Mouse (Mus musculus) midbrain, embryonic 13.5 days (tissue): ENCODE measurements at regions not wholly inside any gene's neighbourhood (a gene's known extent, or its start where the extent isn't known, plus 50 kb on each side); places are given as distances from the start of the nearest gene placed in this dataset.

Experiments
- ATAC-seq: fragments of 200-750 bp; cut with Nextera tagmentation; 2 replicates; pipeline ENCODE4 v1.8.0; 2017; ENCODE audit warnings: mild to moderate bottlenecking, moderate TSS enrichment, moderate library complexity
- H3K27ac ChIP-seq: fragments of 300-500 bp; sonication (generic); 2 replicates; pipeline ENCODE4 v1.5.1; 2015; ENCODE audit warnings: inconsistent platforms, mild to moderate bottlenecking, moderate library complexity
- H3K27me3 ChIP-seq: fragments of 300-500 bp; sonication (generic); 2 replicates; pipeline ENCODE4 v1.6.1; 2015; ENCODE audit warnings: mild to moderate bottlenecking, inconsistent platforms
- H3K36me3 ChIP-seq: fragments of 300-500 bp; sonication (generic); 2 replicates; pipeline ENCODE4 v1.6.1; 2015; ENCODE audit warnings: mild to moderate bottlenecking, inconsistent platforms
- H3K4me1 ChIP-seq: fragments of 300-500 bp; sonication (generic); replicated peaks from 2 replicates; pipeline ENCODE4 v1.6.1; 2015; ENCODE audit warnings: inconsistent platforms
- H3K4me2 ChIP-seq: fragments of 300-500 bp; sonication (generic); replicated peaks from 2 replicates; pipeline ENCODE4 v1.6.1; 2015; ENCODE audit warnings: moderate library complexity, mild to moderate bottlenecking, inconsistent platforms
- H3K4me3 ChIP-seq: fragments of 300-500 bp; sonication (generic); replicated peaks from 2 replicates; pipeline ENCODE4 v1.5.1; 2015; ENCODE audit warnings: mild to moderate bottlenecking, inconsistent platforms
- H3K9ac ChIP-seq: fragments of 300-500 bp; sonication (generic); replicated peaks from 2 replicates; pipeline ENCODE4 v1.6.1; 2015; ENCODE audit warnings: mild to moderate bottlenecking, inconsistent platforms
- H3K9me3 ChIP-seq: fragments of 300-500 bp; sonication (generic); 2 replicates; pipeline ENCODE4 v1.6.1; 2016; ENCODE audit warnings: mild to moderate bottlenecking, inconsistent platforms
- WGBS: fragments of 180-500 bp; shearing (Covaris S2); methylation state at CpG from one replicate; pipeline ENCODE4 v1.1.7; 2015; 5-methylcytosine and 5-hydroxymethylcytosine counted together

DNA sequence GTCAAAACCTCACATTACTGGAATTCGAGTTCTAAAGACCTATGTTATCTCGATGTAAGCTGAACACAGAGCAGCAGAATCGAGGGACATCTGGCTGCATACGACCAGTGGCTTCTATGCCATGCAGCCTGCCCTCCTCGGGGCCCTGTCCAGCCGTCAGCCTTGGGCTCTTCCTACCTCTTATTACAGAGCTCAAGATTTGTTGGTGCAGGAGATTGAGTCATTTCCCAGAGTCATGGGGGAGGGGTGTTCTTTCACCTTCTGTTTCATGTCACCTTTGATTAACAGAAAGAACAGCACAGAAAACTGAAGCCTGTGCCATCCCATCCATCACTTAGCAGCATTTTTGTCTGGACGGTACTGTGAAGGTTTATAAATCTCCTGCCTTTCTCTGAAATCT, 52.1 kb downstream of the Sst start:
- 66% methylated on average over 7 of the region's 7 CpGs for WGBS

DNA sequence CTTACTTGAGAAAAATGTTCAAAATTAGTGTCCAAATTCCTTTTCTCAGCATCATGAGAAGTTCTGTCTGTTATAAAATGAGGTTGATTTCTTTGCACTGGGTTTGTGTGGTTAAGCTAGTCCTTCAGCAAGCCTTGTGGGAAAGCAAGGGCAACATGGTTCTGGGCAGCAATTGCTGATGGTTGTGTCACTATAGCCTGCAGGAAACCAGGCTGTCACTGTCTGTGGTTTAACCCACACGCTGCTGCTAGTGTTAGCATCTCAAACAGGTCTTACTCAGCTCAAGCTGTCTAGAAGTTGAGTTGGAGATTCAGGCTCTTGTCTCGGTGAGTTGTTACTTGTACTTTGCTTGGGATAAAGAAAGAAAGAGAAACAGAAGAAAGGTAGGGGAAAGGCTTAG, 52.6 kb downstream of the Sst start:
- Histone ChIP-seq H3K9me3 (no peaks in the 10 kb centered on the region), H3K27ac (no peak overlapping the region; the same call in 1 of the 2 replicates), H3K36me3 (no peaks in the 10 kb centered on the region), H3K4me2 (no peak overlapping the region), H3K27me3 (no peaks in the 10 kb centered on the region), H3K9ac (no peak overlapping the region), H3K4me1 (0 out of 2 replicates have a peak, but pooled peaks cover 4% of the 10 kb centered on the region), H3K4me3 (no peak overlapping the region)
- no peak for ATAC-seq
- WGBS, result 68% methylated on average over 2 of the region's 2 CpGs

More for the DNA sequence above, 52.1 kb downstream of the Sst start:
- Histone ChIP-seq H3K4me3 (no peak overlapping the region), H3K36me3 (no peaks in the 10 kb centered on the region), H3K9me3 (no peaks in the 10 kb centered on the region), H3K27ac (no peak overlapping the region; the same call in 1 of the 2 replicates), H3K4me1 (0 out of 2 replicates have a peak, but pooled peaks cover 4% of the 10 kb centered on the region), H3K27me3 (no peaks in the 10 kb centered on the region), H3K4me2 (no peak overlapping the region), H3K9ac (no peak overlapping the region)
- ATAC-seq, result no peak

DNA sequence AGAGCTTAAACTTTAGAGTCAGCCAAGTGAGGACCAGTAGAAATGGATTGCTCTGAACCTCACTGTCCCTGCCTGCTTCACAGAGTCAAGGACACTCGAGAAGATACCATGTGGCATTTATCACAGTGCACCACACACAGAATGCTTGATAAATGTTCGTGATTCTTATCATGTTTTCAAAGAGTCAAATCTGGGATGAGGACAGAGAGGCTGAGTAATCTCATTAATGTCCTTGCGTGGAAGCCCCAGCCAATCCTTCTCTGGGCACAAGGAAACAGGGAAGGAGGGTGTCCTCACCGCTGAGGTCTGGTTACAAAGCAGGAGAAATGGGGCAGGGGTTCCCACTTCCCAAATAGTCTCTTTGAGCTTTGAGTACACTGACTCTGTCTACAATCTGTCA, 55.8 kb downstream of the Sst start:
- H3K4me3 ChIP-seq, result no peak overlapping the region
- no peaks in the 10 kb centered on the region for H3K36me3 ChIP-seq
- H3K9ac ChIP-seq, result no peak overlapping the region
- H3K27ac ChIP-seq, result no peak overlapping the region
- peaks cover 8% of the 10 kb centered on the region; the same call in 1 of the 2 replicates for H3K4me1 ChIP-seq
- H3K4me2 ChIP-seq, result no peak overlapping the region
- no peaks in the 10 kb centered on the region for H3K9me3 ChIP-seq
- WGBS, result 72% methylated on average over 4 of the region's 4 CpGs
- ATAC-seq, result no peak
- H3K27me3 ChIP-seq, result no peaks in the 10 kb centered on the region

DNA sequence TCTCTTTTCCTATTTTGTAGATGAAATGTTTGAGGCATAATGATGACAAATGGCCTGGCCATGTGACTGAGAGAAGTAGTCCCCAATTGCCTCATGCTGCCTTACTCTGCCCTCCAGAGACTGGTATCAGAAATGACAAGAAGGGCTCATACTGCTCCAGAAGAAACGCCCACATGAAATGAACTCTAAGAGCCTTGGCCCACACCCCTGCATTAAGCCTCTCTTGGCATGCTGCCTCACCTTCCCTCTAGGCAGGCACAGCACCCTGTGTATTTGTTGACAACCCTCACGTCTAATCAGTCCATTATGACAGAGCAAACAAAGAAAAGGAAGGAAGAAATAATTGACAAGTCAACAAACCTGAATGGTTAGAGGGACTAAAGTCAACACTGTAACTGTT, 57.2 kb downstream of the Sst start:
- Histone ChIP-seq H3K9ac (no peak overlapping the region), H3K4me3 (no peak overlapping the region), H3K27ac (no peak overlapping the region), H3K4me2 (no peak overlapping the region), H3K9me3 (no peaks in the 10 kb centered on the region; the same call in 1 of the 2 replicates), H3K36me3 (no peaks in the 10 kb centered on the region), H3K4me1 (peaks cover 8% of the 10 kb centered on the region; the same call in 1 of the 2 replicates), H3K27me3 (no peaks in the 10 kb centered on the region)
- ATAC-seq, result 0 out of 2 replicates have a peak, but pooled peaks have one; percentile 30
- 69% methylated on average over 2 of the region's 2 CpGs for WGBS

DNA sequence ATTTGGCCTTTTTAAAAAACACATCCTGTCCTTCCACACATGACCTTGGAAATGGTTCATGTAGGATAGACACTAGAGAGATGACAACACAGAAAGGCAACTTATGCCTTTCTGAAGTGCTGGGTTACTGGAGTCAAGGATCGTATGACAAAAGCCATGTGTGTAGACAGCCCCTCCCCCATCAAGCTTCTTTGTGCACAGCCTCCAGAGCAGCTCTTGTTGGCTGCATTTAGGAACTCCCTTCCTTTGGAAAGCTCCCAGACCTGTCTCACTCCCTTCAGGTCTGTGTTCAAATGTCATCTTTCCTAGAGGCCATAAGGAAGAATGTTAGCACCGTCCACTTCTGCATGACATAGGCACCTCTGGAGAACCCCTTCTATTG, 57.7 kb downstream of the Sst start:
- ATAC-seq, result no peak
- H3K9ac ChIP-seq, result no peak overlapping the region
- no peak overlapping the region for H3K4me2 ChIP-seq
- no peak overlapping the region for H3K4me3 ChIP-seq
- peaks cover 4% of the 10 kb centered on the region; the same call in 1 of the 2 replicates for H3K4me1 ChIP-seq
- H3K9me3 ChIP-seq, result no peaks in the 10 kb centered on the region; the same call in 1 of the 2 replicates
- no peaks in the 10 kb centered on the region for H3K27me3 ChIP-seq
- WGBS, result 61% methylated on average over 2 of the region's 2 CpGs
- no peak overlapping the region for H3K27ac ChIP-seq
- H3K36me3 ChIP-seq, result no peaks in the 10 kb centered on the region

DNA sequence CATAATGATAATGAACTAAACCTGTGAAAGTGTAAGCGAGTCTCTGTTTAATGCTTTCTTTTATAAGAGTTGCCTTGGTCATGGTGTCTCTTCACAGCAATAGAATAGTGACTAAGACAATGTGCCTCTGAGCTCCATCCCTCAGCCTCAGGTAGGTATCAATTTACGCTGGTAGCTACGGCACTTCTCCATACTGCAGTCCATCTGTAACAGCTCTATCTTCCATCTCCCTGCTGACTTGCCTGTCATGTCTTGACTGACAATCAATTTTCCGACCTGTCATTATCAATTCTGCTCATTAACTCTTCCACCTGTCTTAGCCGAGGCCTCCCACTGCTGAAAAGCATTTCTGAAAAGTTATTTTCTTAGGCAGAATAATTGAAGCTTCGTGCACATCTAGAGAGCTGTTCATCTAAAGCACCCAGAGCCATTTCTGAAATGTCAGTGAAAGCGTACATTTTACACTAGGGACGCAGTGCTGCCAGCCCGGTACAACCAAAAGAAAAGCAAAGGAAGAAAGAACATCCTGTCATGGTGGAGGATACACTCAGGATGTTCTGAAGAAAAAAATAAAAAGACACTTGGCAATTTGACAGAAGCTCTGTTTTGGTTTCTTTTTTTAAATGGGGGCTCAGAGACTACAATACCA, 58.2 kb downstream of the Sst start:
- 0 out of 2 replicates have a peak, but pooled peaks have one; percentile 37 for ATAC-seq
- Histone ChIP-seq H3K4me3 (no peak overlapping the region), H3K9ac (no peak overlapping the region), H3K4me1 (peaks cover 4% of the 10 kb centered on the region; the same call in 1 of the 2 replicates), H3K36me3 (no peaks in the 10 kb centered on the region), H3K27ac (no peak overlapping the region), H3K27me3 (no peaks in the 10 kb centered on the region), H3K4me2 (no peak overlapping the region), H3K9me3 (no peaks in the 10 kb centered on the region; the same call in 1 of the 2 replicates)
- WGBS, result 67% methylated on average over 9 of the region's 9 CpGs

DNA sequence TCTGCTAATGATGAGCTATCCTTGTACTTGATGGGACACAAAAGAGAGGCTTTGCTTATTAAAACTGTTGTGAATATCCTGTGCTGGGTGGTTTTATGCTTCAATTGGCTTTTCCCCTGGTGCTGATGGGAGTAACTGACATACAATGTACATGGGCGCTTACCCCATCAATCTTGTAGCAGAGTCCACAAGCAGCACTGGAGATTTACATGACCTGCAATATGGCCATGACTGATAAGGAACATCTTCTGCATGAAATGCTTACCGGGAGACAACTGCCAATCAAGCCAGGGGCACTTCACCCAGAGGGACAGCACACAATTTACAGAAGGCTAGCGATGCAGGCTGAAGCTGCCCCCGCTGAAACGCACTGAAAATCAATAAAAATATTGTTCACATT, 65.1 kb downstream of the Sst start:
- Histone ChIP-seq H3K9me3 (no peaks in the 10 kb centered on the region; the same call in 1 of the 2 replicates), H3K4me1 (peaks cover 16% of the 10 kb centered on the region; the same call in 1 of the 2 replicates), H3K27me3 (no peaks in the 10 kb centered on the region), H3K4me2 (no peak overlapping the region), H3K36me3 (no peaks in the 10 kb centered on the region), H3K9ac (no peak overlapping the region), H3K4me3 (no peak overlapping the region), H3K27ac (no peak overlapping the region)
- ATAC-seq, result peak; percentile 91
- WGBS, result 70% methylated on average over 5 of the region's 5 CpGs

DNA sequence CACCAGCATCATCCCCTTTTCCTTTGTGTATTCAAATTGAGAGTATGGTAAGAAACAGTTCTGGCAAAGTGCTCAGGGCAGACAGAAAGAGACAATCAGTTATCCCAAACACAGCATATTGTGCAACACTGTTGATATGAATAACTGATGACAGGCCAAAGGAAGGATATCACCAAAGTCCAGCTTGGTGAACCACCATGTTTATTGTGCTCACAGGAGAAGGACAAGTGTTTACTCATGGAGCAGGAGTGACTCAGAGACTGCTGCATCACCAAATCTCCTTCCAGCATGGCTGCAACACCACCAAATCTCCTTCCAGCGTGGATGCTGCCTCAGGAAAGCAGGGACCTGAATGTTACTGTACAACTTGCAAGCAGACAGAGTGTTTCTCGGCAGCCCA, 105.5 kb downstream of the Sst start:
- no peaks in the 10 kb centered on the region for H3K36me3 ChIP-seq
- no peak overlapping the region for H3K4me3 ChIP-seq
- 89% methylated on average over 2 of the region's 2 CpGs for WGBS
- no peaks in the 10 kb centered on the region for H3K4me1 ChIP-seq
- H3K4me2 ChIP-seq, result no peak overlapping the region
- H3K9ac ChIP-seq, result no peak overlapping the region
- no peak overlapping the region for H3K27ac ChIP-seq
- no peaks in the 10 kb centered on the region for H3K9me3 ChIP-seq
- no peaks in the 10 kb centered on the region for H3K27me3 ChIP-seq
- ATAC-seq, result no peak

DNA sequence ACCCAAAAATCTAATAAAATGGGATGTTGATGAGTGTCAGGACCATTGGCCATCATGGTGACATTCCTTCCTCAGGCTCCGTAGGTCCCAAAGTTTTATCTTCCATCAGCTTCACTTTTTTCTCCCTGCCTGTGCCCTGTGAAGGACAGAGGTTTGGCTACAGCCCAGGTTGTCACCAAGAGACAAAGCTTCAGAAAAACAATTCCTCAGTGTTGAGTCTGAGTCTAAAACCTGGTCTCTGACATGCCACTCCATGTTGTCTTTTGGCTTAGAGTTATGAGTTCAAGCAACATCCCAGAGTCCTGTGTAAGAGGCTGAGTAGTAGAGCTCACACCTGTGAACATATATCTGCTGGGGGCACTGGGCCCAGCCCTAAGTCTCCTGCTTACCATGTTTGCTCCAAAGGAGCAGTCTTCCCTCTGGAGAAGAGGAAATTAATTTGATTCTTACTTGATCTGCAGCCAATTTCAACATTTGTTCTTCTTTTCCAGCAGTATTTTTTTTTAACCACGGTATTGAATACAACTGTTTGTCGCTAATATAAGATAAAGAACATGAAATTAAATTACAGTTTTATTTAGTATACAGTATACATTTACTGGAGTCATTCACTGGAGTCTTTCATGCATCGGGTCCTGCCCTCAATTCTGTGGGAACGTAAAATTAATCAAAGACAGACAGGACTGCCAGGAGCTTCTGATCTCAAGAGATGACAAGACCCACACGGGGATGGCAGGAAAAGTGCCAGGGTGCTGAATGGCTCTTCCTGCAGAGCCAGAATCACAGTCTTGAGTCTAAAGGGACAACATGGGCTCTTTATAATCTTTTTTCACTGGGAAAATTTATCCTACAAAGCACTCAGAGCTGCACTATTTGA, 106.5 kb downstream of the Sst start:
- WGBS, result 86% methylated on average over 6 of the region's 6 CpGs
- H3K9me3 ChIP-seq, result no peaks in the 10 kb centered on the region
- no peak overlapping the region for H3K4me2 ChIP-seq
- H3K9ac ChIP-seq, result no peak overlapping the region
- no peak for ATAC-seq
- H3K27ac ChIP-seq, result no peak overlapping the region
- H3K27me3 ChIP-seq, result no peaks in the 10 kb centered on the region
- no peak overlapping the region for H3K4me3 ChIP-seq
- H3K36me3 ChIP-seq, result no peaks in the 10 kb centered on the region
- no peaks in the 10 kb centered on the region for H3K4me1 ChIP-seq

DNA sequence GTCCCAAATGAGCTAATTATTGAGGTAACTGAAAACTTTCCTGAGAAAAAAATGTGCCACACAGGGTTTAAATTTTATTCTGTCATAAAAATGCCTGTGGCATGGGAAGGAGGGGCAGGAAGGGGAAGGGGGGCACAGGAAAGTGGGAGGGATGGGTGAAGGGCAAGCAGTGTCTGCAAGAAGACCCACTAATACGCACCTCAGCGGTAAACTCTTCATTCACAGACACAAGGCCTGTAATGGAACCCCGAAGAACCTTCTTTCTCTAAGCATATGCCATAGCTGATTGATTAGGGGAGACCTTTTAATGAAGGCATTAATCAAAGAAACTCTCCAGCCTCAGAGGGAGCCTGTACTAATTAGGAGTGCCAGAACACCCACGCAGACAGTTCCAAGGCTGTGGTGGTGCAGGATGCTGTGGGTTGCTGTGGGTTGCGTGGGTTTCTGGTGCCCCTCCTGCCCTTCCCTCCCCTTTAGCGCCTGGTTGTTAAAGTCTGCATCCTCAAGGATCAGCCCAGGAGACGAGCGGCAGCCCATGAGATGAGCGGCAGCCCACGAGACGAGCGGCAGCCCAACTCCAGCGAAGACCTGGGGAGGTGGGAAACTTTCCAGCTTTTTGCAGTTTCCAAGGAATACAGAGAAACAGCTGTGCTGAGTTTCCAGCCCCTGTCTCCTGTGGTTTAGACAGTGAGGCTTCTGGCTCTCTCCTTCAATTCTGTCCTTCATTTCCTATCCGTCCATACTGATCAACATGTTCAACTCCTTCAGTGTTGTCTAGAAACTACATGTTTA, 110.1 kb downstream of the Sst start:
- no peak overlapping the region for H3K27ac ChIP-seq
- H3K27me3 ChIP-seq, result no peaks in the 10 kb centered on the region
- H3K9ac ChIP-seq, result no peak overlapping the region
- no peaks in the 10 kb centered on the region for H3K4me1 ChIP-seq
- no peaks in the 10 kb centered on the region for H3K36me3 ChIP-seq
- H3K4me3 ChIP-seq, result no peak overlapping the region
- no peaks in the 10 kb centered on the region for H3K9me3 ChIP-seq
- no peak for ATAC-seq
- 82% methylated on average over 14 of the region's 14 CpGs for WGBS
- H3K4me2 ChIP-seq, result no peak overlapping the region

DNA sequence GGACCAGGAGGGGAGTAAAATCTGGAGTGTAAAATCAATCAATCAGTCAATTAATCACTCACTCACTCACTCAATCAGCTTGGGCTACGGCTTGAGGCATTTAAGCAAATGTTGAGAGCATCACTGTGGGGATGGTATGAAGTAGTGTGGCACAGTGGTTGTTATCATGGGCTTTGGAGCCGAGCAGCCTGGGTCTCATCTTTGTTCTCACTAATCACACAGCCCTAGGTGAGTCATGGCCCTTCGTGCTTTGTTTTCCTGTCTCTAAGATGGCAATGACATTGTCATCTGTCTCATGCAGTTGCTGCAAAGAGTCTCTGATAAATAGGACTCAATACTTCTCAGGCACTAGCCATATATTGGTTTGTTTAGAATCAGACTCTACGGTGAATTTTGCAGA, 112.9 kb downstream of the Sst start:
- no peak overlapping the region for H3K9ac ChIP-seq
- ATAC-seq, result no peak
- H3K4me1 ChIP-seq, result no peaks in the 10 kb centered on the region
- H3K36me3 ChIP-seq, result no peaks in the 10 kb centered on the region
- 76% methylated on average over 4 of the region's 4 CpGs for WGBS
- H3K4me3 ChIP-seq, result no peak overlapping the region
- H3K9me3 ChIP-seq, result no peaks in the 10 kb centered on the region
- no peak overlapping the region for H3K4me2 ChIP-seq
- H3K27ac ChIP-seq, result no peak overlapping the region
- no peaks in the 10 kb centered on the region for H3K27me3 ChIP-seq

DNA sequence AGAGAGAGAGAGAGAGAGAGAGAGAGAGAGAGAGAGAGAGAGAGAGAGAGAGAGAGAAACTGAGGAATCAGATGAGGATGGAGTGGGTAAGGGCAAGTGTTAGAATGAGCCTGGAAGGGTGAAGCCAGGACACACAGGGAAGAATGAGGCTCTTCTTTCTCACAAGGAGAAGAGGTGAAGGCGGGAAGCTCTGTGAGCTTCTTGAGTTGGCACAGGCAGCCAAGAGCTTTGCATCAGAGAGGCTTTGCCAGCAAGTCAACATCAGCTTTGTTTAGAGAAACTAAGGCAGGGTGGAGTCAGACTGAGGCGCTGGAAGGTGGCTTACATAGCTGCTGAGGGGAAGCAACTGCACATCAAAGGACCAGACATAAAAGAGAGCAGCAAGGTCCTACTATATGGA, 113.7 kb downstream of the Sst start:
- WGBS, result 66% methylated on average over 2 of the region's 2 CpGs
- Histone ChIP-seq H3K9me3 (no peaks in the 10 kb centered on the region), H3K4me3 (no peak overlapping the region), H3K9ac (no peak overlapping the region), H3K27me3 (no peaks in the 10 kb centered on the region), H3K4me2 (no peak overlapping the region), H3K4me1 (no peaks in the 10 kb centered on the region), H3K27ac (no peak overlapping the region), H3K36me3 (no peaks in the 10 kb centered on the region)
- no peak for ATAC-seq
